Mouse (Mus musculus): Measurements from ENCODE around the gene Arid1b. TPM values are rescaled to one million over a fixed set of nuclear protein-coding genes. Genes with fewer than 3 reads are reported as not detected.

Gene Arid1b
- polyA plus RNA-seq, 1 experiment from 2014 or later, result 17.4 TPM

DNA sequence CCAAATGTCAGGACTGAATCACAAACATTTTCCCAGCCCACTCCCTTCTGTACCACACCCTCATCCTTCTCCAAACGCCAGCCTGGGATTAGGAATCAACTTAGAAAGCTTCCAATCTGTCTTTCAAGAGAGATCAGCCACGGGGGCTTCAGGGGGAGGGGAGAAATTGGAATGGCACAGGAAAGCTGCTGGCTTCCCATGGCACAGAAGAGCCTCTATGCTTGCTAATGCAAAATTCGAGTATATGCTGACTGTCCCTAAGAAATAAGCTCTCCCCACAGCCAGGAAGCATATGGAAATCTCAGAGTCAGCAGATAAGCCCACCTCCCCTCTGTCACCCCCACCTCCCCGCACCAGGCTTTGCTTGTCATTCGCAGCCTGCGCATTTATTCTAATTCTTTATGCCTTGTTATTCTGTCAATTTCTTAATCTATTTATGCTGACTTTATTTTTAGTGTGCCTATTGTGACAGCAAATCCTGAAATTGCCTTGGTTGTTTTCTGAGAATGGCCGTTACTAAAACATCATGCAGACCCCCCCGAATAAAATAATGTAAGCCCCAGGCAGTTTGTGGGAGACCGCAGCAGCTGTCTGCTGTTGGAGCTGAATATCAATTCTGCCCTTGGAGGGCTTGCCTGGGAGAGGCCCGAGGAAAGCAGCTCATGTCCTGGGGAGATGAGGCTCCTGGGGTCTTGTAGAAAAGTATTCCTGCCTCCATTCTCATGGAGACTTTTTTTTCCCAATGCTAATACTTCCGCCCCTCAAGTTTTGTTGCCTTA is 383.2 kb downstream of the Arid1b start:
- Histone ChIP-seq H3K4me2 (replicated peaks) (peak overlapping the region; percentile 22), H3K9ac (replicated peaks) (peak overlapping the region; percentile 28), H3K4me1 (peaks cover 12% of the 10 kb centered on the region), H3K27ac (replicated peaks) (peak overlapping the region; percentile 44), H3K4me3 (no peak overlapping the region), H3K9me3 (no peaks in the 10 kb centered on the region), H3K36me3 (no peaks in the 10 kb centered on the region), H3K27me3 (no peaks in the 10 kb centered on the region)
- WGBS, result 25% methylated on average over 11 of the region's 11 CpGs
- ATAC-seq (ENCODE audit: low FRiP score, low read depth), result peak; percentile 69; the same call in 1 of the 2 replicates

GRCm38 (mm10) chr17:5377930-5378310 is 383.8 kb downstream of the Arid1b start:
- H3K4me2 ChIP-seq (replicated peaks), result peak overlapping the region; percentile 22; the same call in 1 of the 2 replicates
- H3K36me3 ChIP-seq, result no peaks in the 10 kb centered on the region
- H3K27me3 ChIP-seq, result no peaks in the 10 kb centered on the region; the same call in 1 of the 2 replicates
- H3K9ac ChIP-seq (replicated peaks), result no peak overlapping the region
- no peak overlapping the region for H3K27ac ChIP-seq (replicated peaks)
- H3K9me3 ChIP-seq, result no peaks in the 10 kb centered on the region
- no peak for ATAC-seq (ENCODE audit: low FRiP score, low read depth)
- no peak overlapping the region for H3K4me3 ChIP-seq
- H3K4me1 ChIP-seq, result peaks cover 12% of the 10 kb centered on the region
- WGBS, result 32% methylated on average over 7 of the region's 7 CpGs

GRCm38 (mm10) chr17:5385694-5386093 is 391.6 kb downstream of the Arid1b start:
- ATAC-seq (ENCODE audit: low FRiP score, low read depth), result no peak
- no peak overlapping the region for H3K4me3 ChIP-seq
- H3K9me3 ChIP-seq, result no peaks in the 10 kb centered on the region
- H3K4me2 ChIP-seq (replicated peaks), result no peak overlapping the region
- H3K9ac ChIP-seq (replicated peaks), result no peak overlapping the region
- 95% methylated on average over 1 of the region's 1 CpGs for WGBS
- no peaks in the 10 kb centered on the region; the same call in none of the 2 replicates for H3K27me3 ChIP-seq
- no peak overlapping the region for H3K27ac ChIP-seq (replicated peaks)
- H3K4me1 ChIP-seq, result peaks cover 3% of the 10 kb centered on the region; the same call in 1 of the 2 replicates
- no peaks in the 10 kb centered on the region for H3K36me3 ChIP-seq

- Histone ChIP-seq H3K9me3 (no peaks in the 10 kb centered on the region), H3K4me2 (replicated peaks) (no peak overlapping the region), H3K4me3 (no peak overlapping the region), H3K9ac (replicated peaks) (no peak overlapping the region), H3K36me3 (no peaks in the 10 kb centered on the region), H3K4me1 (peaks cover 4% of the 10 kb centered on the region; the same call in 1 of the 2 replicates), H3K27ac (replicated peaks) (no peak overlapping the region), H3K27me3 (no peaks in the 10 kb centered on the region; the same call in none of the 2 replicates)
- no peak for ATAC-seq (ENCODE audit: low FRiP score, low read depth)
- 87% methylated on average over 12 of the region's 12 CpGs for WGBS
Measured at GRCm38 (mm10) chr17:5386885-5387545, 392.9 kb downstream of the Arid1b start.

GRCm38 (mm10) chr17:5388351-5388750 is 394.2 kb downstream of the Arid1b start:
- no peak for ATAC-seq (ENCODE audit: low FRiP score, low read depth)
- Histone ChIP-seq H3K4me3 (no peak overlapping the region), H3K4me2 (replicated peaks) (no peak overlapping the region), H3K27me3 (no peaks in the 10 kb centered on the region; the same call in 1 of the 2 replicates), H3K4me1 (peaks cover 4% of the 10 kb centered on the region; the same call in 1 of the 2 replicates), H3K27ac (replicated peaks) (no peak overlapping the region), H3K9me3 (no peaks in the 10 kb centered on the region), H3K36me3 (no peaks in the 10 kb centered on the region), H3K9ac (replicated peaks) (no peak overlapping the region)
- WGBS, result 51% methylated on average over 3 of the region's 3 CpGs

DNA sequence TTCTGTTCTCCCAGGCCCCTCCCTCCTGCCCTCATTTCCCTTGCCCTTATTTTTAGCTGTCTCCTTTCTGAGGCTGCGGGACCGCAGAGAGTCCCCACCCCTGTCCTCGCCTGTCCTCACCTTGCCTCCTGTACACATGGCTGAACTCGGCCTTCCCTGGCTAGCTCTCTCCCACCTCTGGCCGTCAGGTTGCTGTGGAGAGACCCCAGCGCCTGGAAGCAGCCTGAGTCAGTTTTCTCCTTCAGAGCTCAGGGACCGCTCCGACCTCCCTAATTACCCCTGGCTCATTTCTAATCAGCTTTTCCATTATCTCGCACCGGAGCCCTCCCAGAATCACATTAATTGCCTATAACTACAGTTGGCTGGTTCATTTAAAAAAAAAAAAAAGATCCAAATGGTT is 396.6 kb downstream of the Arid1b start:
- Histone ChIP-seq H3K9me3 (no peaks in the 10 kb centered on the region), H3K4me2 (replicated peaks) (no peak overlapping the region), H3K27ac (replicated peaks) (no peak overlapping the region), H3K4me1 (peaks cover 4% of the 10 kb centered on the region; the same call in 1 of the 2 replicates), H3K9ac (replicated peaks) (no peak overlapping the region), H3K36me3 (no peaks in the 10 kb centered on the region), H3K4me3 (no peak overlapping the region), H3K27me3 (no peaks in the 10 kb centered on the region; the same call in 1 of the 2 replicates)
- 65% methylated on average over 10 of the region's 10 CpGs for WGBS
- no peak for ATAC-seq (ENCODE audit: low FRiP score, low read depth)

GRCm38 (mm10) chr17:5395454-5396205 is 401.5 kb downstream of the Arid1b start:
- peaks cover 17% of the 10 kb centered on the region for H3K27me3 ChIP-seq
- H3K4me1 ChIP-seq, result peaks cover 2% of the 10 kb centered on the region; the same call in 1 of the 2 replicates
- H3K36me3 ChIP-seq, result no peaks in the 10 kb centered on the region
- no peak for ATAC-seq (ENCODE audit: low FRiP score, low read depth)
- no peak overlapping the region for H3K4me2 ChIP-seq (replicated peaks)
- H3K4me3 ChIP-seq, result no peak overlapping the region
- 91% methylated on average over 16 of the region's 16 CpGs for WGBS
- no peak overlapping the region for H3K9ac ChIP-seq (replicated peaks)
- H3K9me3 ChIP-seq, result no peaks in the 10 kb centered on the region
- no peak overlapping the region for H3K27ac ChIP-seq (replicated peaks)

- Histone ChIP-seq H3K27ac (replicated peaks) (no peak overlapping the region), H3K9ac (replicated peaks) (no peak overlapping the region), H3K36me3 (no peaks in the 10 kb centered on the region), H3K9me3 (no peaks in the 10 kb centered on the region), H3K4me1 (no peaks in the 10 kb centered on the region), H3K4me3 (no peak overlapping the region), H3K4me2 (replicated peaks) (no peak overlapping the region), H3K27me3 (peaks cover 17% of the 10 kb centered on the region)
- no peak for ATAC-seq (ENCODE audit: low FRiP score, low read depth)
- WGBS, result 72% methylated on average over 5 of the region's 5 CpGs
Measured at GRCm38 (mm10) chr17:5396213-5396612, 402.1 kb downstream of the Arid1b start.

All from midbrain, embryonic 12.5 days (tissue).